Mouse (Mus musculus): ENCODE results near the gene Arl9. TPM values are rescaled to one million over a fixed set of nuclear protein-coding genes. Genes with fewer than 3 reads are reported as not detected.
"Not testable (repeated sequence)": the region's sequence is repeated elsewhere in the genome, so short reads cannot be mapped to it uniquely, and the experiment has no call there.

Gene Arl9
- polyA plus RNA-seq, 1 experiment from 2014 or later: not detected

GRCm38 (mm10) chr5:77035101-77035500, 31.2 kb downstream of the Arl9 start:
- H3K27me3 ChIP-seq; H3K4me1 ChIP-seq; ATAC-seq (ENCODE audit: low FRiP score, low read depth); H3K4me3 ChIP-seq; H3K9me3 ChIP-seq; H3K36me3 ChIP-seq; H3K4me2 ChIP-seq (replicated peaks); H3K27ac ChIP-seq (replicated peaks); H3K9ac ChIP-seq (replicated peaks): not testable (repeated sequence)

DNA sequence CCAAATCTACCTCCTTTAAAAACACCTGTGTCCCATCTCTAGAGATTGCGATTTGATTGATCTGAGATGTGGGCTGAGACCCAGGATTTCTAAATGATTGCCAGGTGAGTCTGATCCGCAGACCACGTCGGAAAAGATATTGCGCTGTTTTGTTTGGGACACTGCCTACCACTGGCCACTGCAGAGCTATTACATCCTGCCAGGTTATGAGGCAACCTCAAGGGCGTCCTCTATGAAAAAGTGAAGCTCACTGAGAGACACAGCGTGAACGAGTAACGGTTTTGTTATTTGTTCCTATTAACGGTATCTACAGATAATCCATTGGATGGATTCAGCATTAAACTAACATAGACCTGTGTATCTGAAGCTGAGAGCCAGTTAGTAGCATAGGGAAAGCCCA, 34.6 kb downstream of the Arl9 start:
- no peak for ATAC-seq (ENCODE audit: low FRiP score, low read depth)
- no peak overlapping the region for H3K27ac ChIP-seq (replicated peaks)
- 92% methylated on average over 10 of the region's 10 CpGs for WGBS
- H3K27me3 ChIP-seq: no peaks in the 10 kb centered on the region
- no peak overlapping the region for H3K9ac ChIP-seq (replicated peaks)
- no peaks in the 10 kb centered on the region for H3K4me1 ChIP-seq
- H3K4me3 ChIP-seq: no peak overlapping the region
- no peak overlapping the region for H3K4me2 ChIP-seq (replicated peaks)
- H3K9me3 ChIP-seq: no peaks in the 10 kb centered on the region
- H3K36me3 ChIP-seq: no peaks in the 10 kb centered on the region

GRCm38 (mm10) chr5:77039391-77039790, 35.5 kb downstream of the Arl9 start:
- Histone ChIP-seq H3K9me3 (no peaks in the 10 kb centered on the region), H3K27me3 (no peaks in the 10 kb centered on the region), H3K36me3 (no peaks in the 10 kb centered on the region), H3K9ac (replicated peaks) (no peak overlapping the region), H3K4me1 (no peaks in the 10 kb centered on the region), H3K27ac (replicated peaks) (no peak overlapping the region), H3K4me2 (replicated peaks) (no peak overlapping the region), H3K4me3 (no peak overlapping the region)
- no peak for ATAC-seq (ENCODE audit: low FRiP score, low read depth)

GRCm38 (mm10) chr5:77044362-77044761, 40.5 kb downstream of the Arl9 start:
- Histone ChIP-seq H3K36me3 (no peaks in the 10 kb centered on the region), H3K9me3 (no peaks in the 10 kb centered on the region), H3K27me3 (no peaks in the 10 kb centered on the region), H3K4me3 (no peak overlapping the region), H3K27ac (replicated peaks) (no peak overlapping the region), H3K4me2 (replicated peaks) (no peak overlapping the region), H3K9ac (replicated peaks) (no peak overlapping the region), H3K4me1 (no peaks in the 10 kb centered on the region)
- WGBS: 79% methylated on average over 5 of the region's 5 CpGs
- ATAC-seq (ENCODE audit: low FRiP score, low read depth): no peak

DNA sequence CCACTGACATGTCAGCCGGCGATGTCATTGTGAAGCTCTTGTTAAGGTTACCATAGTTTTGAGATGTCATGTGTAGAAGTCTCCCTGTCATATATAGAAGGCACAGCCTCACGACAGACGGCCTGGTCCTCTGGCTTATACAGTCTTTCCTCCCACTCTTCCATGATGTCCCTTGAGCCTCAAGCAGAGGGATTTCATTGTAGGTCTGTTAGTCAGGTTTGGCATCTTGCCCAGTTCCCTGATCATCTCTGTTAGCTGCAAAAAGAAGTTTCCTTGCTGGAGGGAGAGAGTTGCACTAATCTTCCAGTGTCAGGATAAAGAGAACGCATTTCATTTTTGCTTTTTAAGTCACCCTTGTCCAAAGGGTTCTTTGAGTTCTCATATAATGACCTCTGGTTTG, 48.8 kb downstream of the Arl9 start:
- Histone ChIP-seq H3K36me3 (no peaks in the 10 kb centered on the region), H3K4me1 (no peaks in the 10 kb centered on the region; the same call in 1 of the 2 replicates), H3K9me3 (no peaks in the 10 kb centered on the region), H3K4me2 (replicated peaks) (no peak overlapping the region), H3K4me3 (no peak overlapping the region), H3K9ac (replicated peaks) (no peak overlapping the region), H3K27ac (replicated peaks) (no peak overlapping the region), H3K27me3 (peaks cover 2% of the 10 kb centered on the region)
- 94% methylated on average over 5 of the region's 5 CpGs for WGBS
- no peak for ATAC-seq (ENCODE audit: low FRiP score, low read depth)

DNA sequence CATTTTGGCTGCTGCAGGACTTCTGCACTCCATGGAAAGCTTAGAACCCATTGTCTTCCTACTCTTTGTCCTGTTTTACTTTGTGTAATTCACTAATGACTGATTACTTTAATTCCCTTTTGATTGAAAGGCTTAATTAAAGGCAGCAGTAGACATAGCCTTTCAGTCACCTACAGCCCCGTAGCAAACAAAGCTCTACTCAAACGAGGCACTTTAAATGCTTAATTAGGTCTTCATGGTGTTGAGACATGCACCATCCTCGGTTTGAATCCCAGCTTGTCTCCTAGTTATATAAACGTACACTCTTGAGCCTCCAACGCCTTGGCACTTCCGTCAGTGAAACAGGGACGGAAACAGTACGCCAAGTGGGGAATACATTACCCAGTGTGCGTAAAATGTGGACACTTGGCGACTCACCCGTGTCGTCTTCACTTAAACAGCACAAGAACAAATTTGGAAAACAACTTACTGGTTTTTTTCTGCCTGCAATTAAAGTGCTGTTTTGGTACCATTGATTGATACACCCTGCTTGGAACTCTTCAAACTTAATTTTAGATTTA, 53.1 kb downstream of the Arl9 start:
- Histone ChIP-seq H3K4me2 (replicated peaks) (no peak overlapping the region), H3K9me3 (no peaks in the 10 kb centered on the region), H3K4me3 (no peak overlapping the region), H3K27me3 (peaks cover 17% of the 10 kb centered on the region), H3K36me3 (no peaks in the 10 kb centered on the region), H3K4me1 (no peaks in the 10 kb centered on the region; the same call in 1 of the 2 replicates), H3K9ac (replicated peaks) (no peak overlapping the region), H3K27ac (replicated peaks) (no peak overlapping the region)
- ATAC-seq (ENCODE audit: low FRiP score, low read depth): no peak
- WGBS: 57% methylated on average over 12 of the region's 12 CpGs

Other genes starting within 250 kb of the Arl9 start
- gene Aasdh, start 98.5 kb upstream of the Arl9 start, polyA plus RNA-seq (2016; fragmentation: Nextera tagmentation; extraction: Ambion mirVana): 19.9 TPM in 2 replicates
- 288 and 297 TPM in 2 replicates for gene Paics, start 52.7 kb upstream of the Arl9 start, polyA plus RNA-seq (2016; fragmentation: Nextera tagmentation; extraction: Ambion mirVana)
- gene Ppat, start 52.5 kb upstream of the Arl9 start, polyA plus RNA-seq (2016; fragmentation: Nextera tagmentation; extraction: Ambion mirVana): 23.7 and 24.3 TPM in 2 replicates
- 68.0 and 73.4 TPM in 2 replicates for gene Srp72, start 29.4 kb upstream of the Arl9 start, polyA plus RNA-seq (2016; fragmentation: Nextera tagmentation; extraction: Ambion mirVana)
- gene Thegl, start 12.0 kb downstream of the Arl9 start, polyA plus RNA-seq (2016; fragmentation: Nextera tagmentation; extraction: Ambion mirVana): not detected in 2 replicates
- gene Hopx, start 111.1 kb downstream of the Arl9 start, polyA plus RNA-seq (2016; fragmentation: Nextera tagmentation; extraction: Ambion mirVana): 0.27 TPM in 1 of 2 replicates, not detected in the other
- gene Spink2, start 207.4 kb downstream of the Arl9 start, polyA plus RNA-seq (2016; fragmentation: Nextera tagmentation; extraction: Ambion mirVana): not detected in 2 replicates